Mouse (Mus musculus) cerebellum, adult 2 months (tissue): ENCODE data around the gene Mvp. TPM values are rescaled to one million over a fixed set of nuclear protein-coding genes. Genes with fewer than 3 reads are reported as not detected.

Source experiments
- DNase-seq, 2 experiments: peaks; one replicate each; pipeline ENCODE4 v3.0.0; 2021
- H3K27ac ChIP-seq: fragments of 200-500 bp; 2 replicates; pipeline ENCODE4 v1.5.1; 2012; ENCODE audit warnings: low read length, control low read depth, inconsistent platforms; ENCODE audit not compliant: insufficient read depth
- H3K27me3 ChIP-seq: fragments of 200-500 bp; 2 replicates; pipeline ENCODE4 v1.6.1; 2012; ENCODE audit warnings: inconsistent platforms, mild to moderate bottlenecking, low read length, moderate library complexity; ENCODE audit not compliant: control insufficient read depth, insufficient read depth
- H3K4me1 ChIP-seq: fragments of 200-500 bp; 2 replicates; pipeline ENCODE4 v1.6.1; 2011; ENCODE audit warnings: low read length; ENCODE audit not compliant: control insufficient read depth, insufficient read depth
- H3K4me3 ChIP-seq: fragments of 200-500 bp; replicated peaks from 2 replicates; pipeline ENCODE3; 2011; ENCODE audit warnings: mild to moderate bottlenecking, low read depth, low read length, control low read depth; ENCODE audit not compliant: insufficient read depth
- CTCF ChIP-seq: fragments of 200-500 bp; IDR thresholded peaks from 2 replicates; pipeline ENCODE4 v1.5.1; 2011; ENCODE audit warnings: low read depth, mild to moderate bottlenecking, control low read depth, low read length, moderate library complexity, borderline replicate concordance; ENCODE audit not compliant: insufficient read depth
- POLR2A ChIP-seq: fragments of 200-500 bp; IDR thresholded peaks from 2 replicates; pipeline ENCODE4 v1.6.1; 2011; ENCODE audit warnings: low read length, control low read depth, borderline replicate concordance; ENCODE audit not compliant: insufficient read depth
- WGBS: fragments of 180-500 bp; shearing (Covaris S2); methylation state at CpG from one replicate; pipeline ENCODE4 v1.1.7; 2018; 5-methylcytosine and 5-hydroxymethylcytosine counted together
- polyA plus RNA-seq: library from polyadenylated mRNA; depleted of rRNA; stranded (reverse); fragments of >200 nt; gene quantifications from 2 replicates; pipeline ENCODE4 v1.2.3, GENCODE M21; 2012; rRNA removed

Gene Mvp
- polyA plus RNA-seq, 1 experiment = 21.0 TPM

DNA sequence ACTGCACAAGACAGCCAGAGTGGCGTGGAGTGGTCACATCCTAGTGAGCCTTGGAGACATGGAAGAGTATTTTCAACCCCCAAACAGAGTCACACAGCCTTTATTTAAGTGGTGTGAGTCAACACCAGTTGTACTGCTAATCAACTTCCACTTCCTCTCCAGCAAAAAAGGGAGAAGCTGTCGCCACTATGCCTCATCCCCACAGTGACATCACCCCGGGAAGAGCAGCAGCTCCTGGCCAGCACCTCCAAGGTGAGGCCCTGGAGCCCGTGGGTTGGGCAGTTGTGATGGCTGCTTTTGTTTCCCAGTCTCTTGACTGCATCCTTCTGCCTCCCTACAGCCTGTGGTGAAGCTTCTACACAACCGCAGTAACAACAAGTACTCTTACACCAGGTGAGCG lies 73.2 kb downstream of the Mvp start:
- peaks cover 3% of the 10 kb centered on the region; the same call in 1 of the 2 replicates for H3K4me1 ChIP-seq
- TF ChIP-seq CTCF (no peak), POLR2A (no peak)
- DNase-seq = no peak
- 54% methylated on average over 6 of the region's 6 CpGs for WGBS
- no peak overlapping the region for H3K4me3 ChIP-seq
- no peaks in the 10 kb centered on the region for H3K27me3 ChIP-seq
- no peak overlapping the region; the same call in 1 of the 2 replicates for H3K27ac ChIP-seq

Other genes starting within 250 kb of the Mvp start
- 6.0 and 8.0 TPM in 2 replicates for gene Gdpd3, start 248.3 kb downstream of the Mvp start, polyA plus RNA-seq
- gene Ypel3, start 237.7 kb downstream of the Mvp start, polyA plus RNA-seq = 628 and 636 TPM in 2 replicates
- 2.2 TPM in 2 replicates for gene Tbx6, start 233.1 kb downstream of the Mvp start, polyA plus RNA-seq
- gene Ppp4c, start 222.1 kb downstream of the Mvp start, polyA plus RNA-seq = 110 and 119 TPM in 2 replicates
- 193 and 196 TPM in 2 replicates for gene Fam57b, start 217.0 kb downstream of the Mvp start, polyA plus RNA-seq
- not detected in 2 replicates for gene 4930451I11Rik, start 183.0 kb downstream of the Mvp start, polyA plus RNA-seq
- gene Doc2a, start 167.2 kb downstream of the Mvp start, polyA plus RNA-seq = 9.7 and 12.1 TPM in 2 replicates
- gene Hirip3, start 152.6 kb downstream of the Mvp start, polyA plus RNA-seq = 60.9 and 63.1 TPM in 2 replicates
- 67.3 and 67.6 TPM in 2 replicates for gene Ino80e, start 152.2 kb downstream of the Mvp start, polyA plus RNA-seq
- 107 and 108 TPM in 2 replicates for gene Taok2, start 129.9 kb downstream of the Mvp start, polyA plus RNA-seq
- gene Tmem219, start 91.7 kb downstream of the Mvp start, polyA plus RNA-seq = 29.8 and 37.5 TPM in 2 replicates
- gene Kctd13, start 85.7 kb downstream of the Mvp start, polyA plus RNA-seq = 130 and 140 TPM in 2 replicates
- 41.8 and 42.4 TPM in 2 replicates for gene Asphd1, start 65.0 kb downstream of the Mvp start, polyA plus RNA-seq
- 359 and 364 TPM in 2 replicates for gene Sez6l2, start 64.1 kb downstream of the Mvp start, polyA plus RNA-seq
- gene Cdipt, start 38.7 kb downstream of the Mvp start, polyA plus RNA-seq = 255 and 281 TPM in 2 replicates
- gene Cdiptos, start 38.5 kb downstream of the Mvp start, polyA plus RNA-seq = 0.92 and 1.1 TPM in 2 replicates
- gene Pagr1b, start 1.9 kb upstream of the Mvp start, polyA plus RNA-seq = 2.8 and 5.2 TPM in 2 replicates
- gene Pagr1a, start 2.7 kb upstream of the Mvp start, polyA plus RNA-seq = 91.6 and 105 TPM in 2 replicates
- gene Gm42742, start 6.5 kb upstream of the Mvp start, polyA plus RNA-seq = 362 and 365 TPM in 2 replicates
- gene Prrt2, start 6.6 kb upstream of the Mvp start, polyA plus RNA-seq = 600 and 672 TPM in 2 replicates
- gene Maz, start 12.4 kb upstream of the Mvp start, polyA plus RNA-seq = 198 and 213 TPM in 2 replicates
- gene Kif22, start 27.9 kb upstream of the Mvp start, polyA plus RNA-seq = 7.7 and 9.1 TPM in 2 replicates
- gene Zg16, start 72.7 kb upstream of the Mvp start, polyA plus RNA-seq = 0.34 TPM in 1 of 2 replicates, not detected in the other
- 1.4 and 2.1 TPM in 2 replicates for gene AI467606, start 76.7 kb upstream of the Mvp start, polyA plus RNA-seq
- gene Qprt, start 107.6 kb upstream of the Mvp start, polyA plus RNA-seq = 2.1 and 2.2 TPM in 2 replicates
- 0.16 and 0.18 TPM in 2 replicates for gene Spn, start 123.2 kb upstream of the Mvp start, polyA plus RNA-seq
- gene Cd2bp2, start 181.4 kb upstream of the Mvp start, polyA plus RNA-seq = 101 and 103 TPM in 2 replicates
- 72.4 and 83.9 TPM in 2 replicates for gene Tbc1d10b, start 193.8 kb upstream of the Mvp start, polyA plus RNA-seq
- 1.6 and 3.0 TPM in 2 replicates for gene Mylpf, start 194.3 kb upstream of the Mvp start, polyA plus RNA-seq
- gene Zfp553, start 218.4 kb upstream of the Mvp start, polyA plus RNA-seq = 16.6 and 17.6 TPM in 2 replicates
- 11.3 and 12.5 TPM in 2 replicates for gene Sept1, start 218.5 kb upstream of the Mvp start, polyA plus RNA-seq
- 88.7 and 95.4 TPM in 2 replicates for gene Zfp771, start 229.7 kb upstream of the Mvp start, polyA plus RNA-seq
- gene Dctpp1, start 246.1 kb upstream of the Mvp start, polyA plus RNA-seq = 23.8 and 25.6 TPM in 2 replicates